Mouse (Mus musculus): ENCODE data around the gene Cyp4b1. TPM values are rescaled to one million over a fixed set of nuclear protein-coding genes. Genes with fewer than 3 reads are reported as not detected.
"Not testable (repeated sequence)": the region's sequence is repeated elsewhere in the genome, so short reads cannot be mapped to it uniquely, and the experiment has no call there.

Cyp4b1 gene
- polyA plus RNA-seq, 1 experiment from 2014 or later = 171 TPM

DNA sequence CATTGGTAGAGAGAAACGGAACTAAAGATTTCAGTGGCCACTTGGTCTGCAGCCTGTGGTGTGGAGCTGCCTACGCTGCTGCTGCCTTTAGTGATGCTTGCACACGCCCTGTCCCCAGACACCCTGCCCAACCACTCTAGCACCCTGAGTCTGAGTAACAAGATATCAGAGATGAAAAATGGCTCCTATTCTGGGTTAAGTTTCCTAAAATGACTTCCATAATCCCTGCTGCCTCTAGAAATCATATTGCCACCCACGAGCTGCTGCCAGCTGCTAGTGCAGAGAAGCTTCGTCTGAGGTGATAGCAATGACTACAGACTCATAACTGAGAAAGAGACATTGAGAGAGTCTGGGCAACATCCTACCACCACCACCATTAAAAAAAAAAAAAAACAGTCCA is 3.3 kb upstream of the Cyp4b1 start:
- Histone ChIP-seq H3K4me3 (ENCODE audit: low read depth, low read length) (no peak overlapping the region), H3K9me3 (ENCODE audit: low read length) (no peaks in the 10 kb centered on the region), H3K27ac (ENCODE audit: low read length) (no peak overlapping the region), H3K4me1 (ENCODE audit: insufficient read depth, low read depth, low read length) (peaks cover 3% of the 10 kb centered on the region; the same call in 1 of the 2 replicates), H3K9ac (replicated peaks; ENCODE audit: low read depth) (no peak overlapping the region), H3K4me2 (replicated peaks; ENCODE audit: low read depth, low read length) (no peak overlapping the region), H3K36me3 (ENCODE audit: insufficient read depth, low read length) (no peaks in the 10 kb centered on the region), H3K27me3 (replicated peaks; ENCODE audit: insufficient read depth, low read length) (no peaks in the 10 kb centered on the region)
- DNase-seq (ENCODE audit: low spot score) (no peak), ATAC-seq (no peak)
- TF ChIP-seq EP300 (IDR thresholded peaks at IDR 0.05) (no peak), CTCF (IDR thresholded peaks at IDR 0.05) (no peak)
- WGBS = 75% methylated on average over 5 of the region's 5 CpGs

DNA sequence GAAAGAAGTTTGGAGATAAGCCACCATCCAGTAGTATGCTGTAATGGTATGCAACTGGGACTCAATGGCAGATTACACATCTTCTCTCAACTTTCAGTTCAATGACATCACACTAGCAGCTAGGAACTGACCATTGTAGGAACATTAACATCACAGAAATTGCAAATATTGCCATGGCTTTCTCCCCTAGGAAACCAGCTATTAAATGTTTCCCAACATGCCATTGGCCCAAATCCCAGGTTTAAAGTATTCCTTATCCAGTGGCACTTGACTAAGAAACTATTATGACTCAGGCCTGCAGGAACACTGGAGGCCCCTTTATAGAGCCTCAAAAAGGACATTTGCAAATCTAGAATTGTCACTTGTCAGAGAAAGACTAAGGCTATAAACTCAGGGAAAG is 1.8 kb upstream of the Cyp4b1 start:
- H3K4me2 ChIP-seq (replicated peaks; ENCODE audit: low read depth, low read length) = no peak overlapping the region
- no peak overlapping the region for H3K4me3 ChIP-seq (ENCODE audit: low read depth, low read length)
- no peaks in the 10 kb centered on the region for H3K36me3 ChIP-seq (ENCODE audit: insufficient read depth, low read length)
- peaks cover 3% of the 10 kb centered on the region; the same call in 1 of the 2 replicates for H3K4me1 ChIP-seq (ENCODE audit: insufficient read depth, low read depth, low read length)
- no peaks in the 10 kb centered on the region for H3K9me3 ChIP-seq (ENCODE audit: low read length)
- no peak for TF ChIP-seq CTCF (IDR thresholded peaks at IDR 0.05)
- peak; percentile 77 for TF ChIP-seq EP300 (IDR thresholded peaks at IDR 0.05)
- ATAC-seq (peak; percentile 73), DNase-seq (ENCODE audit: low spot score) (peak; percentile 87)
- H3K27ac ChIP-seq (ENCODE audit: low read length) = 0 out of 2 replicates have a peak overlapping the region, but pooled peaks have one; percentile 51
- H3K27me3 ChIP-seq (replicated peaks; ENCODE audit: insufficient read depth, low read length) = no peaks in the 10 kb centered on the region
- H3K9ac ChIP-seq (replicated peaks; ENCODE audit: low read depth) = no peak overlapping the region

DNA sequence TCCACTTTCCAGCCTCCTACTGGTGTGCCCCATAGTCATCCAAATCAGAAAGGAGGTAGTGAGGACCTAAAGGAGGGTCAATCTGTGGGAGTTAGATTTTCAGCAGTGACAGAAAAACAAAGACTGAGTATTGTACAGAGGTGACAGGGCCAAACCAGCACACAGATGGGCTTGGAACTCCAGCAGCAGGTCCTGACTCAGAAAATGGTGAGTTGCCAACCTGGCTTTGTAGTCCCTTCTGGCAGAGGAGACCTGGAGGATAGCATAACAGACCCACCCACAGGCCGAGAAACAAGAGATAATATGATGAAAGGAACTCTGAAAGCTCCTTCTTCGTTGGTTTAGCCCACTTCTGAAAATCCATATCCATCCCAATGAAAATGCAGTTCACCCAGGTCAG is 1.2 kb upstream of the Cyp4b1 start:
- no peaks in the 10 kb centered on the region for H3K9me3 ChIP-seq (ENCODE audit: low read length)
- no peak for DNase-seq (ENCODE audit: low spot score)
- no peak overlapping the region for H3K4me2 ChIP-seq (replicated peaks; ENCODE audit: low read depth, low read length)
- H3K27me3 ChIP-seq (replicated peaks; ENCODE audit: insufficient read depth, low read length) = no peaks in the 10 kb centered on the region
- peaks cover 3% of the 10 kb centered on the region; the same call in 1 of the 2 replicates for H3K4me1 ChIP-seq (ENCODE audit: insufficient read depth, low read depth, low read length)
- no peak overlapping the region for H3K9ac ChIP-seq (replicated peaks; ENCODE audit: low read depth)
- TF ChIP-seq CTCF (IDR thresholded peaks at IDR 0.05) (no peak), EP300 (IDR thresholded peaks at IDR 0.05) (no peak)
- 67% methylated on average over 2 of the region's 2 CpGs for WGBS
- no peak overlapping the region for H3K4me3 ChIP-seq (ENCODE audit: low read depth, low read length)
- no peaks in the 10 kb centered on the region for H3K36me3 ChIP-seq (ENCODE audit: insufficient read depth, low read length)
- ATAC-seq = no peak
- H3K27ac ChIP-seq (ENCODE audit: low read length) = no peak overlapping the region

DNA sequence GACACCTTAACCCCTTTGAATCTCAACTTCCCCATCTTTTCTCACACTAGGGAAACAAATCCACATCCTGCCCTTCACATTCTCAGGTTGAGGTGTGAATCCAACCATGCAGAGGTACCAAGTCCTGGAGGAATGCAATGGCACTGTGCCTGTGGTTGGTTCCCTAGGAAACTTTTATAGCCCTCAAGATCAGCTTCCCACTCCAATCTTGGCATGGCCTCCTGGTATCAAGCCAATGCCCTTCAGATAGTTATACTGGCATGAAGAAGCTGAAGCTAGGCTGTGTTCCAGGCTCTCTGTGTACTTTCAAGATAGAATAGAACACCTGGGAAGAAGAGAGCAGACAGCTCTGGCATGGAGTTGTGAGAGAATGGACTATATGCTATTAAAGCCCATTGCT is 2.2 kb downstream of the Cyp4b1 start:
- Histone ChIP-seq H3K4me2 (replicated peaks; ENCODE audit: low read depth, low read length) (peak overlapping the region; percentile 32), H3K9ac (replicated peaks; ENCODE audit: low read depth) (no peak overlapping the region), H3K27ac (ENCODE audit: low read length) (0 out of 2 replicates have a peak overlapping the region, but pooled peaks have one; percentile 10), H3K4me3 (ENCODE audit: low read depth, low read length) (peak overlapping the region; percentile 17; the same call in 1 of the 2 replicates), H3K4me1 (ENCODE audit: insufficient read depth, low read depth, low read length) (peaks cover 3% of the 10 kb centered on the region; the same call in 1 of the 2 replicates), H3K36me3 (ENCODE audit: insufficient read depth, low read length) (no peaks in the 10 kb centered on the region), H3K27me3 (replicated peaks; ENCODE audit: insufficient read depth, low read length) (no peaks in the 10 kb centered on the region), H3K9me3 (ENCODE audit: low read length) (no peaks in the 10 kb centered on the region)
- peak; percentile 43 for ATAC-seq
- DNase-seq (ENCODE audit: low spot score) = peak; percentile 84
- peak; percentile 55 for TF ChIP-seq EP300 (IDR thresholded peaks at IDR 0.05)
- no peak for TF ChIP-seq CTCF (IDR thresholded peaks at IDR 0.05)

DNA sequence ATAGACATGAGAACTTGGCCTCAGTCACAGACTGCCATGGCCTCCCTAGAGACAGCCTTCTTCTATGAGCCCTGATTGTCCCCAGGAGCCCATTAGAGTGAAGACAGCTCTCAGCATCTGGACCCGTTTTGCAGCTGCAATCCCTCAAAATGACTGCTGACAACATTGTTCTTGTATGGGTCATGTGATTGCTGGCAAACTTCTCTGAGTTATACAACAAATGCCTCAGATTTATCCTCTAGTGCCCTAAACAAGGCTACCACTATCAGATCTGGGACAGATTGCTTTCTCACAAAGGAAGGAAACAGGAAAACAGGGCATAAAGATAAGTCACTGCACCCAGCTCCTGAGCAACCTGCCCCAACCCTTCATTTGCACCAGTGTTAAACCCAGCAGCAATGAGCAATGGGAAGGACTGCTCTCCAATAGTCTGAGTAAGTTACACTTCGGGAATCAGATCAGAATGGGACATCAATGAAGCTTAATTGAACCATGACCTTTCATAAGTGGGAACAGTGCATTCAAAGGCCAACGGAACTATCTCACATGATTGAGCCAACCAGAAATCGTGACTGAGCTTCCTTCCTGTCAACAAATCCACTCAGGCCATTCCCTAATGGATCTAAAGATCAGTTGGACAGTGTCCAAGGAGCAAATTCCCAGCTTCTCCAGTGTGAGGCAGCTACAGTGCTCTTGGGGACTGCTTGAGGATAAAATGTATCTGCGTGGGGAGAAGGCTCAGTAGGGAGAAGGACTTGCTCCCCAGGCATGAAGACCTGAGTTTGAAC is 4.4 kb downstream of the Cyp4b1 start:
- Histone ChIP-seq H3K9me3 (ENCODE audit: low read length) (no peaks in the 10 kb centered on the region), H3K27me3 (replicated peaks; ENCODE audit: insufficient read depth, low read length) (no peaks in the 10 kb centered on the region), H3K27ac (ENCODE audit: low read length) (no peak overlapping the region), H3K4me1 (ENCODE audit: insufficient read depth, low read depth, low read length) (peaks cover 3% of the 10 kb centered on the region; the same call in 1 of the 2 replicates), H3K4me3 (ENCODE audit: low read depth, low read length) (no peak overlapping the region), H3K4me2 (replicated peaks; ENCODE audit: low read depth, low read length) (no peak overlapping the region), H3K9ac (replicated peaks; ENCODE audit: low read depth) (no peak overlapping the region), H3K36me3 (ENCODE audit: insufficient read depth, low read length) (no peaks in the 10 kb centered on the region)
- TF ChIP-seq CTCF (IDR thresholded peaks at IDR 0.05) = no peak; the same call in 1 of the 2 replicates
- peak; percentile 89 for TF ChIP-seq EP300 (IDR thresholded peaks at IDR 0.05)
- ATAC-seq (peak; percentile 71), DNase-seq (ENCODE audit: low spot score) (peak; percentile 70)
- 24% methylated on average over 5 of the region's 5 CpGs for WGBS

- 100% methylated on average over 3 of the region's 3 CpGs for WGBS
- DNase-seq (ENCODE audit: low spot score); ATAC-seq: not testable (repeated sequence)
Measured at GRCm38 (mm10) chr4:115625560-115625959, 22.0 kb downstream of the Cyp4b1 start.

More at GRCm38 (mm10) chr4:115625560-115625959, 22.0 kb downstream of the Cyp4b1 start:
- H3K27me3 ChIP-seq (replicated peaks; ENCODE audit: insufficient read depth, low read length); H3K4me2 ChIP-seq (replicated peaks; ENCODE audit: low read depth, low read length); H3K9ac ChIP-seq (replicated peaks; ENCODE audit: low read depth); H3K36me3 ChIP-seq (ENCODE audit: insufficient read depth, low read length); H3K9me3 ChIP-seq (ENCODE audit: low read length); H3K4me1 ChIP-seq (ENCODE audit: insufficient read depth, low read depth, low read length); H3K4me3 ChIP-seq (ENCODE audit: low read depth, low read length); H3K27ac ChIP-seq (ENCODE audit: low read length): not testable (repeated sequence)

Data from lung, postnatal 0 days (tissue).